Mouse (Mus musculus) hematopoietic stem cell, adult 5-6 weeks (primary cell): ENCODE results near the gene Otop1. TPM values are rescaled to one million over a fixed set of nuclear protein-coding genes. Genes with fewer than 3 reads are reported as not detected.

Source experiments
- ATAC-seq, 2 experiments: fragments of 125-278 bp in 1 of 2; replicated peaks in 1 of 2; 2 replicates each; pipeline ENCODE4 v1.8.0; 2016 to 2017; ENCODE audit warnings: inconsistent platforms in 2 of 2, mild to moderate bottlenecking in 2 of 2, moderate number of reproducible peaks in 2 of 2, low read depth in 1 of 2, moderate TSS enrichment in 1 of 2; ENCODE audit not compliant: low FRiP score in 2 of 2, poor library complexity in 2 of 2, severe bottlenecking in 2 of 2, insufficient read depth in 1 of 2, low TSS enrichment in 1 of 2
- total RNA-seq: library from RNA; stranded (forward); fragments of 172-1452, 232-1000 nt; gene quantifications from 2 replicates; pipeline ENCODE4 v1.2.3, GENCODE M21; 2017

Otop1 gene
- total RNA-seq = not detected in 2 replicates

DNA sequence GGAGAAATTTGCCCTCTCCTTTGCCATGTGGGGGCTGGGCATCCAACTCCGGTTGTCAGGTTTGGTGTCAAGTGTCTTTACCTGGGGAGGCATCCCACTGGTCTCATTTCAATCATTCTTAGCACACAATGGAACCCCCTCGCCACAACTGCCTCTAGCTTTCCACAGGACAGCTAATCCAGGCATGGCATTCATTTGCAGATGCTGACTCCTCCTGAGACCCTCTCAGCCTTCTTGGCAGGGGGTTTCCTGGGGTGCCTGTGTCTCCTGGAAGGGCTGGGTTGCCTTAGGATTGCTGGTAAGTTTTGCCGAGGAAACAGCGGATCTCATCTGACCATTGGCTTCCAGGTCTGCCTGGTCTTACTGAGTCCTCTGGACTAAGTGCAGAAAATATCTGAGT lies at the start of gene Otop1:
TSS of gene Otop1 (plus strand) at position 202 of the 400 bp plus-strand sequence.
- ATAC-seq = no peak

DNA sequence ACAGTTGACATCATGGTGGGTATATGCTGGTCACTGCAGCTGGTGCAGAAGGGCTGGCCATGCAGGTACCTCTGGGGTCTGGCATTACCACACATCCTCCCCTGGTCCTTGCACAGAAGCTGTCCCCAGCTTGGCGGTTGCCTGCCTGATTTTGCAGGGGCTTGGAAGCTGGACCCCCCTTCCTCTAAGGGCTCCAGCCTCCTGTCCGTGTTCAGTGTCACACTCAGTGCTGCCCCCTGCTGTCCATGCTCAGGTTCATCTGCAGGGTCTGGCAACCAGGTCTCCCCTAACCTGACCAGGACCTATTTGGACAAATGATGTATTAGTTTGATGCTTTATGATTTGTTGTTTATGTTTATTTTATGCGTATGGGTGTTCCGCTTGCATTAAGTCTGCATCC lies 40.4 kb upstream of the Otop1 start:
- ATAC-seq = peak; percentile 82 to 83

DNA sequence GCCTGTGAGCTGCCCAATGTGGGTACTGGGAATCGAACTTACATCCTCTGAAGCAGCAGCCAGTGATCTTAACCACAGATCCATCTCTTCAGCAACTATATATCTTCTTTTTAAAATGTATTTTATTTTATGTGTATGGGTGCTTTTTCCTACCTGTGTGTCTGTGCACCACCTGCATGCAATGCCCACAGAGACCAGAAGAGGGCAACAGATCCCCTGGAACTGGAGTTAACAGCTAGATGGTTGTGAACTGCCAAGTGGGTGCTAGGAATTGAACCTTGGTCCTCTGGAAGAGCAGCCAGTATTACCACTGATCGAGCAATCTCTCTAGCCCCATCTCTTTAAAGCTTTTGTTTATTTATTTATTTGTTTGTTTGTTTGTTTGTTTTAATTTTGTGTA lies 39.1 kb upstream of the Otop1 start:
- no peak for ATAC-seq

DNA sequence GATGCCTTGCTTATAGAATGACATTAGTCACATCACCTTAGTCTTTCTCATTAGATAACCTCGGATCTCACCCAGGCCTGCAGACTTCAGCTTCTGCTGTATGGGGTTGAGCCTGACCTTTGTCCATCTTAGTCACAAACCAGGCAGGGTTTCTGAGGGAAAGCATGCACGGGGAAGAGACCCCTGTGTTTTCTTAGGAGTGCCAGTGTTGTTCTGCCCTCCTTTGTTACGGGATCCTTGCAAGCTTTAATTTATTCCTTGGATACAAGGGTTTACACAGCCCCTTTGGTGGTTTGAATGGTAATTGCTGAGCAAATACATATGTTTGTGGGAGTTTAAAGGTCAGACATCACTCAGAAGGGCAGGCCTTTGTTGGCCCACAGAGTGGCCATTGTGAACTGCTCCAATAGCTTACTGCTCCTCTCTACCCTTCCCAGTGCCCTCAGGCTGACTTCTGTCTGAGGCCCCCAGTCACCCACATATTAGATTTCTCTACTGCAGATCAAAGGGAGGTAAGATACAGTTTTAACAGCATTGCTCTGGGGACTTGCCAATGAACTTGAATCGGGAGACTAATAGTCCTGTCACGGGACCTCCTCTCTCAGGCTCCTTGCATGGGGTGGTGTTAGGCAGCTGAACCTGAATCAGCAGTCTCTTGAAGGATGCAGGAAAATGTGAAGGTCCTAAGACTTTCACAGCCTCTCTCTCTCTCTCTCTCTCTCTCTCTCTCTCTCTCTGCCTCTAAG lies 34.9 kb upstream of the Otop1 start:
- no peak for ATAC-seq

DNA sequence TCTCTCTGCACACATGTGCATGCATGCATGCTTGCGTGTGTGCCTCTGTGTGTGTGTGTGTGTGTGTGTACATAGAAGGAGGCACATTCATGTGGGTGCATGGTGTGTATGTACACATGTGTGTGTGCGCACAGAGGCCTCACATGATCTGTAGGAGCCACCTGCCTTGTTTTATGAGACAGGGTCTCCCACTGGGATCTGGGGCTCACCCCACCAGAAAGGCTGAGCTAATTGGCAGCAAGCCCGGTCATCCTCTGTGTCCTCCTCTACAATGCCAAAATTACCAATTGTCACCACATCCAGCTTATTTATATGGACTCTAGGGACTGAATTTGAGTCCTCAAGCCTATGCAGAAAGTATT lies 34.3 kb upstream of the Otop1 start:
- no peak for ATAC-seq

DNA sequence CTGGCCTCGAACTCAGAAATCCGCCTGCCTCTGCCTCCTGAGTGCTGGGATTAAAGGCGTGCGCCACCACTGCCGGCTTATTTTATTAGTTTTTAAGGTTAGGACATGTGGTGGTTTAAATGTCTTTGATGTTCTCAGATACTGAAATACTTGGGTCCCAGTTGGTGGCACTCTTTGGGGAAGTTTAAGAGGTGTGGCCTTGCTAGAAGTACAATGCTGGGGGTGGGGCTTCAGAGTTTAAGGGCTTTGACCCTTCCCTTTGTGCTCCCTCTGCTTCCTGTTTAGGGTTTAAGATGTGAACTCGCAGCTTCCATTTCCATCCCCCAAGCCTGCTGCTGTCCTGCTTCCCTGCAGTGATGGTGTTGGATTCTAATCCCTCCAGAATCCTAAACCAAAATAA lies 33.8 kb upstream of the Otop1 start:
- ATAC-seq = no peak

DNA sequence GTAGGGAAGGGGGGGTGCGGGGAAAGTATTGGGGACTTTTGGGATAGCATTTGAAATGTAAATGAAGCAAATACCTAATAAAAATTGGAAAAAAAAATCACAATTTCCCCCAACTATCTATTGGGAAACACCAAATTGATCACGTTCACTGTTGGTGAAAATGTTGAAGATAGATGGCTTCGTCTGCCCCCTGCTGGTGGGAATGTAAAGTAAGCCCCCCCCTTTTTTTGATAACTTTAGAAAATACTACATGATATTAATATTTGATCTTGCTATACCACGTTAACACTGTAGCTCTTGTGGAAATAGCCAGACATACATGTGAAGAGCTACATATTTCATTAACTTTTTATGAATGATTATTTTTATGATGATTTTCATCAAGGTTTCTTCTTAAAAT lies 20.6 kb upstream of the Otop1 start:
- ATAC-seq = no peak; a peak in 1 of 4 replicates

DNA sequence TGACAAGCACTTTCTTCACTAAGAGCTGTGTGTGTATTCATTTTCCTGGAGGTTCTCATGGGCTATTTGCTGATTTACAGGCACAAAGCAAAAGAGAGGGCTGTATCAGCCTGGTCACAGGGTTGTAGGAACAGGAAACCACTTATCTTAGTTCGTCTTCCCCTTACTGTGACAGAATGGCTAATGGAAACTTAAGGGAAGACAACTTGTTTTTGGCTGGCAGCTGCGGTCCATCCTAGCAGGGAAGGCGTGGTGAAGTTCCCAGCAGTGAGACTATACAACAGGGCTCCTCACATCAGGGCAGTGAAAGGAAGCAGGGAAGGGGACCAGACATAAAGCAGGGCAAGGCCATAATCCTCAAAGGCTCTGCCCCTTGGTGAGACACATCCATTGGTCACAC lies 20.1 kb upstream of the Otop1 start:
- ATAC-seq = peak; percentile 33 to 50; a peak in 3 of 4 replicates

DNA sequence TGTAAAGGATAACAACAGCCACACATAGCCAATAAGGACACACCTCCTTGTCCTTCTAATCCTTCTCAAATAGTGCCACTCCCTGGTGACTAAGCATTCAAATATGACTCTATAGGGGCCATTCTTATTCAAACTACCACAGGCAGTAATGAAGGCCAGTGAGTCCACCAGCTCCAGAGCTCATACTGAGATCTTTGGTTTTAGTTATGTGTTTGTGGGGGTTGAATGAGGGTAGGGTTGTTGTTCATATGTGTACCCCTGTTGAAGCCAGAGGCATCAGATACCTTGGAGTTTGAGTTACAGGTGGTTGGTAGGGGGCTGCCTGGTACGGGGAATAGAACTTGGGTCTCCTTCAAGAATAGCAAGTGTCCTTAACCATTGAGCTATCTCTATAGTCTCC lies 19.2 kb upstream of the Otop1 start:
- ATAC-seq = no peak

DNA sequence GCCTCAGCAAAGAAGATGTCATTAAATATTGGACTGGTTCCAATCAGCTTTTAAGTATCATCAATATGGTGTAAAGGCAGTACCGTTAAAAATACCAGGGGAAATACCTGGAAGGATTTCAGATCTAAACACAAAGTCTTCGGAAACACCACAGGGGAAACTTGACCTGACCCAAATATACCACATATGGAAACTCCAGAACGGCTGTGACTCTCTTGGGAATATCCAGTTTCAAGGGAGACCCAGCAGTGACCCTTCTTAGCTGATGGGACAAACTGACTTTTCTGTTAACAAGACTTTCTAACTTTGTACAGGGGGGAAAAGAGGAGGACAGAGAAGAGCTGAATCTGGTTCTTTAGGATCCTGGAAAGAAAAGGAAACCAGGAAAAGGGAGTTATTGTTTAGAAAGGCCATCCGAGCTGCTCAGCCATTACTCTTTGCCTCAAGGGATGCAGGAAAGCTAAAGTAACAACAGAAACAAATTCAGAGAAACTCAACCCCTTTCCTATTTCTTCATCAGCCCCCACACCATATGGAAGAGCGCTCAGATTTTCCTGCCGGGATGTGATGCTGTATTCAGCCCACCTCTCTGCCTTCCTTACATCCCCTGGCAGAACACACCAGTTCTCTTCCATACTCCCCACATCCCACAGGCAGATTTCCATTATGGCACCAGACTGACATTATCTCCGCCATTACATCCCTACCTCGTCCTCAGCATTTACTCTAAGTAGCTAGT lies 17.6 kb upstream of the Otop1 start:
- ATAC-seq = no peak

DNA sequence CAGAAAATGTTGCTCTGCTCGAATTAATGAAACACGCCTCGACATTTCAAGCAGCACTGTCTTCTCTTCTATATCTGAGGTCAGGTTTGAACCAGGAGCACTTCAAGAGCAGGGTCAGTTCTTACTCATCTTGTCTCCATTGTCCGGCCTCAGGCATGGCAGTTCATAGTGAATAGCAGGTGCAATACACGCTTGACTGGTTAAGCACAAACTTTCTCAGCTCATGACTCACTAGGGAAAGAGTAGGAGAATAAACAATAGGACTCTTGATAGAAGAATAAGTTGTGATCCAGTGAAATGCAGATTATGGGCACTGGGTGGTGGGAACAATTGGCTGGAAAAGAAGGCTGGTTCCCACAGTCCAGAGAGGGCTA lies 17.0 kb upstream of the Otop1 start:
- no peak for ATAC-seq

DNA sequence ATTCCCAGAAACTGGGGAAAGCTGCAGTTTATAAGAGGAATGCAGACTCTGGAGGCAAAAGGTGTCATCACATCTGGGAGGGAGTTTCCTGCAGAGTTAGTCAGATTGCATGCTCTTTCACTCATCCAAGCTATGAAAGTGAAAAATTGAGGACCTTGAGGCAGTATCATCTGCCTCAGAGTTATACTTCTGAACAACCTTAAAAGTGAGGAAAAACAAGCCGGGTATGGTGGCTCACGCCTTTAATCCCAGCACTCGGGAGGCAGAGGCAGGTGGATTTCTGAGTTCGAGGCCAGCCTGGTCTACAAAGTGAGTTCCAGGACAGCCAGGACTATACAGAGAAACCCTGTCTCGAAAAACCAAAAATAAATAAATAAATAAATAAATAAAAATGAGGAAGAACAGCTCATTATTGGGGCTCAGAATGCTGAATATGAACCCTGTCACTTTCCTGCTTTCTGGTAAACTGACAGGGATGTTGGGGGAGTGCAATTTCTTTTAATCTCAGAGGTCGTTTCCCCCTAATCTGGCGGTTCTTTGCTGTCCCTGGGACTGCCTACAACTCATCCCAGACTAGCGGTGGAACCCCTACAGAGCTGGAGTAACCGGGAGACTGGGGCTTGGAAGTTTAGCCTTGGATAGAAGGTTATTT lies 16.2 kb upstream of the Otop1 start:
- no peak for ATAC-seq

DNA sequence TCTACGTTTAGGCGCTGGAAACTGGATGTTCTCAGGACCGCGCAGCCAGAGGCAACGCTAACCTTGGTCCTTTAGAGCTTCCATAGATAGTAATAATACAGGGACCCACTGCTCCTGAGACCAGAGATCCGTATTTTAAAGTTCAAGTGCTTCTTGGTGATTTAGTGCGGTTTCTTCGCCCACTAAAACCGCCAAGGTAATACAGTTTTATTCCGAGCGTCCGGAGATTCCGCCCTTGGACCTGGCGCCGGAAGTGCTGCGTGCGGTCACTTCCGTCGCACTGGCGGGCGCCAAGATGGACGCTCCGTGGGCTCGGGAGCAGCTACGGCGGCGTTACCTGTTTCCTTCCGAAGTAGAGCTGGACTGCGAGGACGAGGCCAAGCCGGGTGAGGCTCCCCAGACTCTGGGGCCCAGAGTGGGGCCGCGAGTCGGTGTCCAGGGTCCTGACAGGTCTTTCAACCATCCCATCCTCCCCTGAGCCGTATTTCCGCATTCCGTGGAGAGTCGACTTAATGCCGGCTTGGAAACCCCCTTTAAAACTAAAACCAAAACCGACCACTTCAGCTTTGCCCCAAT lies 15.6 kb upstream of the Otop1 start, which contains the start of gene Tmem128:
TSS of gene Tmem128 (plus strand) at position 79 of the 576 bp plus-strand sequence.
- ATAC-seq = peak; percentile 80

DNA sequence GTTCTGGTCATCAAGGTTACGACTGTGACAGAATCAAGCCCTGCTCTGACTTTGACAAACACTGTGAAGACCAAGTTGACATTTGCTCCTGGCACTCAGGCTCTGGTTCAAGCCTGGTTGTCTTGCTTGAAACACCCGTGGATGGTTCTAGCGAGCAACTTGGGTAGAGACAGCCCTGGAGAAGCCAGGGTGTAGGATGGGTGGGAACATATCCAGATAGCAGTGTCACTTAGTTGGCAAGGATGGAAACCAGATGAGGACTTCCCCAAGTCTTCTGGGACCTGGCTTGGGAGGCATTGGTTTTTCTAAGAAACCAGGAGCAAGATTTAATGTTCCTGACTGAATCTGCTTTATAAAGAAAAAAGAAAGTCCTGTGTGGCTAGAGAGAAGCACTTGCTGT lies 4.8 kb upstream of the Otop1 start:
- no peak for ATAC-seq

DNA sequence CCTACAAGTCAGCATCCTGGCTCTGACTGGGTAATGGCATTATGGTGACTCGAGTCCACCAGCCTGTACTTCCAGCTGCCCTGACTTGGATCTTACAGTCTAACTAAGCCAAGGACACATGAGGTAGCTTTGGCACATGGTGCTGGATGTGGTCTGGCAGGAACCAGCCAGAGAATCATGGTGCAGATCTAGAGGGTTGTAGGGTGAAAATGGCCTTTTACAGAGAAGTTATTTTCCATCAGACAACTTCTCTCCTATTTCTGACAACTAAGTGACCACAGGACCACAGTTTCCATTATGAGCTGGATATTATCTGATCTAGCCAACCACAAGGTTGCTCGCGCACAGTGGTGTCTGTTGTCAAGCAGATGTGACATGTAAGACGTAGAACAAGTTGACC lies 1.9 kb upstream of the Otop1 start:
- ATAC-seq = 0 out of 4 replicates have a peak, but pooled peaks of 1 of the 2 experiments have one; percentile 14

DNA sequence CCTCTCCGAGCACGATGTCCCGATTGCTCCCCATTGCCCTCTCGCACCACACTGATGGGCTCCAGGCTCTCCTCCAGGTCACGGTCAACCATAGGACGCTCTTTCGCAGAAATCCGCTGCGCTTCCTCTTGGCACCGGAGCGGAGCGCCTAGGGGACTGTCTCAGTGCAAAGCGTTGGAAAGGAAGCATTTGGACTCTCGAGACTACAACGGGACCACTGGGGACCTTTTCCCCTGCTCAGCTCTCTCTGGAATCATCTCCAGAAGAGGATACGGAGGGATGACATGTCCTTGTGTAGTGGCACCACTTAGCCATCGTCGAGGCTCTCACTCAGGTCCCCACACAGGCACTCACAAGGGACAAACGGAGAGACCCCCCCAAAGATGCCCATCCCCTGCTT lies 679 bp downstream of the Otop1 start:
- ATAC-seq = peak in 1 of 2 experiments; percentile 12; a peak in 1 of 4 replicates

DNA sequence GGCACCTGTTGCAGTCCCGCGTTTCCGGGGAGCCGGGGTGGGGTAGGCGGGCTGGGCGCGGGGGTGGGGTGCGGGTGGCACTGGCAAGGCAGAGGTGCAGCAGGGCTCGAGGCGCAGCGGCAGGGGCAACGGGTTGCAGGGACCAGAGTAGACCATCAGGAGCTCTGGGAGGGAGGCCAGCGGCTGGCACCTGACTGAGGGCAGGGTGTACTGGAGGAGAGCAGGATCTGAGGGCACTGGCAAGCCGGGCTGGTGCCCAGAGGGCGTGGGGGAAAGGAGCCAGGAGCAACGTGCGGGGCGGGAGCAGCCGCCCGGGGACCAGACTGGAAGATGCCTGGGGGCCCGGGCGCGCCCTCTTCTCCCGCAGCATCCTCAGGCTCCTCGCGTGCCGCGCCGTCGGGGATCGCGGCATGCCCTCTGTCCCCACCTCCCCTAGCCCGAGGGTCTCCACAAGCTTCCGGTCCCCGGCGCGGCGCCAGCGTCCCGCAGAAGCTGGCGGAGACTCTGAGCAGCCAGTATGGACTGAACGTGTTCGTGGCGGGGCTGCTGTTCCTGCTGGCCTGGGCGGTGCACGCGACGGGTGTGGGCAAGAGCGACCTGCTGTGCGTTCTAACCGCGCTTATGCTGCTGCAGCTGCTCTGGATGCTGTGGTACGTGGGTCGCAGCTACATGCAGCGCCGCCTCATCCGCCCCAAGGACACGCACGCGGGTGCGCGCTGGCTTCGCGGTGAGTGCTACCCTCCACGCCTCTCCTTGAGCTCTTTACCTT lies 1.5 kb downstream of the Otop1 start:
- peak in 1 of 2 experiments; percentile 43; a peak in 1 of 4 replicates for ATAC-seq
